Mouse (Mus musculus) layer of hippocampus, postnatal 36 days (tissue): Measurements from ENCODE around the gene Armcx5. TPM values are rescaled to one million over a fixed set of nuclear protein-coding genes. Genes with fewer than 3 reads are reported as not detected.

Experiments
- microRNA-seq, 2 experiments: library from miRNA; unstranded; fragments of <30 nt; microRNA quantifications; one replicate each; pipeline ENCODE4 v1.2.0; 2021
- total RNA-seq, 2 experiments: library from RNA; stranded (reverse); gene quantifications; 2 replicates each; pipeline ENCODE4 v1.2.3; 2021

The Armcx5 gene
- total RNA-seq, 2 experiments from 2014 or later, result 22.7 to 23.9 TPM

Small RNAs within 50 kb of the gene (microRNA-seq; reads per million reads assigned to microRNA genes)
- 0 reads per million in 2 experiments for gene Mir1970
- gene Mir7646, result 0 reads per million in 2 experiments

Other genes starting within 250 kb of the Armcx5 start
- not detected for gene AV320801, start 248.1 kb upstream of the Armcx5 start, total RNA-seq
- gene Nxf7, start 144.0 kb upstream of the Armcx5 start, total RNA-seq, result not detected
- not detected for gene Prame, start 115.0 kb upstream of the Armcx5 start, total RNA-seq
- not detected for gene Tcp11x2, start 48.9 kb upstream of the Armcx5 start, total RNA-seq
- gene Tmsb15a, start 17.5 kb upstream of the Armcx5 start, total RNA-seq, result not detected
- gene Gprasp1, start within 50 bp of the Armcx5 start, total RNA-seq, result 100 to 1,000 TPM; 316 to 323 TPM
- gene Bhlhb9, start 54.9 kb downstream of the Armcx5 start, total RNA-seq, result 10 to 100 TPM; 72.2 to 76.5 TPM
- 100 to 1,000 TPM; 187 to 189 TPM for gene Gprasp2, start 96.3 kb downstream of the Armcx5 start, total RNA-seq